Mouse (Mus musculus) heart, postnatal 0 days (tissue): ENCODE results near the gene Plxna2.

Experiments used
- CTCF ChIP-seq: IDR thresholded peaks from 2 replicates; pipeline ENCODE4 v1.5.1; 2016; ENCODE audit warnings: antibody characterized with exemption, control low read depth, low read depth
- EP300 ChIP-seq: IDR thresholded peaks from 2 replicates; pipeline ENCODE4 v1.6.1; 2016; ENCODE audit warnings: antibody characterized with exemption, low read depth

GRCm38 (mm10) chr1:194774350-194774749 lies 156.3 kb downstream of the Plxna2 start:
- TF ChIP-seq CTCF = no peak
- TF ChIP-seq EP300 = no peak
